Mouse (Mus musculus) neural tube, embryonic 14.5 days (tissue): ENCODE measurements around the gene Asb16. TPM values are rescaled to one million over a fixed set of nuclear protein-coding genes. Genes with fewer than 3 reads are reported as not detected.
A peak's percentile ranks its signal among the peaks of the same experiment; 100 is the strongest.

Experiments
- ATAC-seq: fragments of 200-750 bp; cut with Nextera tagmentation; 2 replicates; pipeline ENCODE4 v1.8.0; 2017; ENCODE audit warnings: low read depth, mild to moderate bottlenecking, moderate TSS enrichment, moderate library complexity
- H3K27ac ChIP-seq: fragments of 300-500 bp; sonication (generic); 2 replicates; pipeline ENCODE4 v1.5.1; 2014; ENCODE audit warnings: low read depth, mild to moderate bottlenecking, control low read depth, low read length, moderate library complexity, mixed read lengths
- H3K27me3 ChIP-seq: fragments of 300-500 bp; sonication (generic); 2 replicates; pipeline ENCODE4 v1.6.1; 2014; ENCODE audit warnings: low read length; ENCODE audit not compliant: control insufficient read depth, insufficient read depth
- H3K36me3 ChIP-seq: fragments of 300-500 bp; sonication (generic); 2 replicates; pipeline ENCODE4 v1.6.1; 2014; ENCODE audit warnings: low read length, mixed read lengths; ENCODE audit not compliant: control insufficient read depth, insufficient read depth
- H3K4me1 ChIP-seq: fragments of 300-500 bp; sonication (generic); 2 replicates; pipeline ENCODE4 v1.6.1; 2014; ENCODE audit warnings: low read length; ENCODE audit not compliant: control insufficient read depth, insufficient read depth
- H3K4me2 ChIP-seq: fragments of 300-500 bp; sonication (generic); 2 replicates; pipeline ENCODE4 v1.6.1; 2014; ENCODE audit warnings: mild to moderate bottlenecking, low read depth, low read length, control low read depth
- H3K4me3 ChIP-seq: fragments of 300-500 bp; sonication (generic); 2 replicates; pipeline ENCODE4 v1.5.1; 2014; ENCODE audit warnings: low read depth, low read length, control low read depth, mixed read lengths
- H3K9ac ChIP-seq: fragments of 300-500 bp; sonication (generic); replicated peaks from 2 replicates; pipeline ENCODE4 v1.6.1; 2014; ENCODE audit warnings: low read depth, mild to moderate bottlenecking, control low read depth, low read length, mixed read lengths
- H3K9me3 ChIP-seq: fragments of 300-500 bp; sonication (generic); 2 replicates; pipeline ENCODE4 v1.6.1; 2016; ENCODE audit warnings: low read length; ENCODE audit not compliant: control insufficient read depth
- WGBS: fragments of 180-500 bp; shearing (Covaris S2); extraction: QIAGEN DNeasy Blood & Tissue Kit; methylation state at CpG from one replicate; pipeline ENCODE4 v1.1.7; 2014; 5-methylcytosine and 5-hydroxymethylcytosine counted together
- polyA plus RNA-seq: library from polyadenylated mRNA; unstranded; fragments of >200 nt; fragmentation: Nextera tagmentation; extraction: Ambion mirVana; gene quantifications from 2 replicates; pipeline ENCODE4 v1.2.1, GENCODE M21; 2014

Asb16 gene
- polyA plus RNA-seq, 1 experiment from 2014 or later: 0.23 TPM

DNA sequence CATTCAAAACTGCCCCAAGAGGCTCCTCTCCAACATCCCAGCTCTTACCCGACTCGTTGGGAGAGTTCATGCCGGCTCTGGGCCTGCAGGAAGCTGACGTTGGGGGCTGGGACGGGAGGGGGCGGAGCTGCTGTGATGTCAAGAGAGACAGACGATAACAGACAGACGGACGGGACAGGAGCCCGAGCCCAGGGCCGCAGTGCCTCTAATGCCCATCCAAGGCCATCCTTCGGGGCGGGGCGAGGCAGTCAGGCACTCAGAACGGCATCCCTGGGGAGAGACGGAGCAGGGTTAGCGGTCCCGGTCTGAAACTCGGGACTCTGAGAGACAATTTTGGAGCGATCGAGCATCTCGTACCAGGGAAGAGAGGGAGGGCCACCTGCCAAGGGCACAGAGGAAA lies 43.9 kb upstream of the Asb16 start:
- Histone ChIP-seq H3K4me2 (peak overlapping the region; percentile 35; the same call in 1 of the 2 replicates), H3K27me3 (no peaks in the 10 kb centered on the region), H3K36me3 (0 out of 2 replicates have a peak, but pooled peaks cover 3% of the 10 kb centered on the region), H3K9me3 (no peaks in the 10 kb centered on the region), H3K4me3 (0 out of 2 replicates have a peak overlapping the region, but pooled peaks have one; percentile 7), H3K27ac (no peak overlapping the region), H3K9ac (peak overlapping the region; percentile 28; the same call in 1 of the 2 replicates), H3K4me1 (peaks cover 52% of the 10 kb centered on the region)
- 7% methylated on average over 22 of the region's 22 CpGs for WGBS
- ATAC-seq: no peak

DNA sequence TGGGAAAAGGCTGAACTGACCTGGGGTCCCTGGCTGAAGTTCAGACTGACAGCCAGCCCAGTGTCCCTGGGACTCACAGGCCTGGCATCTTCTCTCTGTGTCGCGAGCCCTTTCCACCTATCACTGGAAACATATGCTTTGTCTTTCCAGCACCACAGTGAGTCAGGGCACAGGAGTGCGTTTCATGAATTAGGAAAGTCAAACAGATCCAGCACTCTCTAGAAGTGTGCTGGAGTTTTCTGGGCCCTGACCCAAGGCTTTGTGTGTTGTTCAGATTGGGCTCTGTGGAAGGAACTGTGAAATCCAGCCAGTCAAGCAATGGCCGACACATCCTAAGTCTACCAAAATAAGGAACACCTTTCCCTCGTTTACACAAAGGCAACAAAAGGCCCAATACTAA lies 43.3 kb upstream of the Asb16 start:
- Histone ChIP-seq H3K9me3 (no peaks in the 10 kb centered on the region), H3K4me3 (no peak overlapping the region), H3K27ac (no peak overlapping the region), H3K4me1 (peaks cover 47% of the 10 kb centered on the region), H3K4me2 (peak overlapping the region; percentile 35; the same call in 1 of the 2 replicates), H3K36me3 (0 out of 2 replicates have a peak, but pooled peaks cover 3% of the 10 kb centered on the region), H3K27me3 (no peaks in the 10 kb centered on the region), H3K9ac (no peak overlapping the region)
- ATAC-seq: no peak
- 72% methylated on average over 5 of the region's 5 CpGs for WGBS

DNA sequence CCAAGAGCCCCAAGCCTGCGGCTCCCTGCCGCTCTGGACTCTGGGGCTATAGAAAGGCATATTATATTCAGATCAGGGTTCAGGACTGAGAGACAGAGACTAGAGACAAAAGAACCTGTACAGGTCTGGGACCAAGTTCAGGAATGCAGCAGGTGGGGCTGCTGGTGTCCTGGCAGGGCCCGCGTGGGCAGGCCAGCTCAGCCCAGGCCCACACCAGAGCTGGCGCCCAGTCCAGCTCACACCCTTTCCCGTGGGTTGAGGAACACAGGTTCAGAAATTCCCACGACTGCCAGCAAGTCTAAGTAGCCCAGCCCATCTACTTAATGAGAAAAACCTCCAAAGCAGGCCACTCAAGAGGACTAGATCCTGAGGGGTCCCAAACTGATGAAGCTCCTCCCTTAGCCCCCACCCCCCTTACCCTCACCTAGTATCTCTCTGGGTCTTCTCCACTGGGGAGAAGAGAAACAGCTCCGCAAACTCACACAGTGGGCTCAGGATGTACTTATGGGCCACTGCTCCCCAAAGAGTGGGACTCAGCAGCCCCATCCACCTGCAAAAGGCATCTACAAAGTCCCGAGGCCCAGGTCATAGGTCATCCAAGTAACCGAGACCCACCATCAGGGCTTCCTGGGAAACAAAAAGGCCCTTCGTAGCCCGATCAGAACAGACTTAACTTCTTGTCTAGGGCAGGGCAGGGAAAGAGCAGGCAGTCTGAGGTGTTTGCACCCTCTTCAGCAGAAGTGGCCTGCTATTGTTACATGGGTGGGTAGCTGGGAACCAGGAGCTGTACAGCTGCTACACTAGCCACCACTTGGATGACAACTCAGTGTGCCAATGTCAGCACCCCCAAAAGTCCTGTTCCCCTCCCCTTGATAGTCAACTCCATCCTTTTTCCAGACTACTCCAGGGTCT lies 42.2 kb upstream of the Asb16 start:
- no peak for ATAC-seq
- no peak overlapping the region for H3K4me3 ChIP-seq
- no peak overlapping the region; the same call in 1 of the 2 replicates for H3K9ac ChIP-seq
- H3K27ac ChIP-seq: no peak overlapping the region; the same call in 1 of the 2 replicates
- H3K36me3 ChIP-seq: no peaks in the 10 kb centered on the region
- H3K4me1 ChIP-seq: peaks cover 47% of the 10 kb centered on the region
- H3K9me3 ChIP-seq: no peaks in the 10 kb centered on the region
- peak overlapping the region; percentile 91 for H3K4me2 ChIP-seq
- H3K27me3 ChIP-seq: no peaks in the 10 kb centered on the region
- 78% methylated on average over 12 of the region's 12 CpGs for WGBS

- peak overlapping the region; percentile 86 for H3K4me3 ChIP-seq
- H3K27me3 ChIP-seq: no peaks in the 10 kb centered on the region
- H3K27ac ChIP-seq: peak overlapping the region; percentile 94
- H3K9me3 ChIP-seq: no peaks in the 10 kb centered on the region
- ATAC-seq: peak; percentile 49
- H3K9ac ChIP-seq: peak overlapping the region; percentile 94
- H3K4me1 ChIP-seq: peaks cover 47% of the 10 kb centered on the region
- WGBS: 10% methylated on average over 12 of the region's 12 CpGs
- H3K36me3 ChIP-seq: no peaks in the 10 kb centered on the region
- H3K4me2 ChIP-seq: peak overlapping the region; percentile 91
Observed at GRCm38 (mm10) chr11:102227270-102228190, 41.0 kb upstream of the Asb16 start.

GRCm38 (mm10) chr11:102228191-102228545 lies 40.4 kb upstream of the Asb16 start:
- Histone ChIP-seq H3K27me3 (no peaks in the 10 kb centered on the region), H3K9ac (peak overlapping the region; percentile 94), H3K9me3 (no peaks in the 10 kb centered on the region), H3K4me3 (peak overlapping the region; percentile 86), H3K4me2 (peak overlapping the region; percentile 91), H3K4me1 (peaks cover 47% of the 10 kb centered on the region), H3K36me3 (no peaks in the 10 kb centered on the region), H3K27ac (peak overlapping the region; percentile 94)
- 22% methylated on average over 9 of the region's 9 CpGs for WGBS
- peak; percentile 12 for ATAC-seq

GRCm38 (mm10) chr11:102228646-102229268 lies 39.8 kb upstream of the Asb16 start:
- 10% methylated on average over 7 of the region's 7 CpGs for WGBS
- peak overlapping the region; percentile 94 for H3K9ac ChIP-seq
- peak overlapping the region; percentile 91 for H3K4me2 ChIP-seq
- H3K36me3 ChIP-seq: no peaks in the 10 kb centered on the region
- peaks cover 42% of the 10 kb centered on the region for H3K4me1 ChIP-seq
- H3K27ac ChIP-seq: peak overlapping the region; percentile 94
- peak overlapping the region; percentile 86 for H3K4me3 ChIP-seq
- H3K27me3 ChIP-seq: no peaks in the 10 kb centered on the region
- H3K9me3 ChIP-seq: no peaks in the 10 kb centered on the region
- ATAC-seq: no peak

DNA sequence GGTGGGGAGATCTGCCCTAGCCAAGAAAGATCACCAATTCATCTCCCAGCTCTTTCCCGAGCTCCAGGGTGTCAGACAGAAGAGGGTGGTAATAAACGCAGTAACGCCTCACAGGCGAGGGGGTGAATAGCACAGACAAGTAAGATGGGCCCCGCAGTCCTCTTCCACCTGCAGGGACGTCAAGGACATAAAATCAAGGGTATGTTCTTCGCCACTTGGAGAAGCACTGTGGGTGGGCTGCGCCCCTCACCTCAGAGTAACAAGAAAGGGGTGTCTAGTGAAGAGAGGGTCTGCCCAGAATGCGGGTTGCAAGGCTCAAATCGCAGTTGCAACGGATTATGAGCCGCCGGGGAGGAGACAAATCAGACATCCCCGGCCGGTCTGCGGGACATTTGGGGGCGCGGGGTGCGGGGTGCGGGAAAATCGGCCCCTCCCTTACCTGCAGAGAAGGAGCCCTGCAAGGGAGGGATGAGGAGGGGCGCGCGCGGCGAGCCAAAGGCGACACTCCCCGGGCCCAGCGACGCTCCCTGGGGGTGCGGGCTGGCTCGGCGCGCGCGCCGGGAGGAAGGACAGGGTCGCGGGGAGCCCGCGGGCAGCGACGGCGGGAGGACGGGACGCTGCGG lies 39.1 kb upstream of the Asb16 start:
- WGBS: under 1% methylated on average over 25 of the region's 47 CpGs
- peak overlapping the region; percentile 94 for H3K9ac ChIP-seq
- peak overlapping the region; percentile 94 for H3K27ac ChIP-seq
- no peaks in the 10 kb centered on the region for H3K36me3 ChIP-seq
- peaks cover 39% of the 10 kb centered on the region for H3K4me1 ChIP-seq
- H3K27me3 ChIP-seq: no peaks in the 10 kb centered on the region
- ATAC-seq: peak; percentile 39
- H3K4me3 ChIP-seq: peak overlapping the region; percentile 86
- no peaks in the 10 kb centered on the region for H3K9me3 ChIP-seq
- H3K4me2 ChIP-seq: peak overlapping the region; percentile 91

DNA sequence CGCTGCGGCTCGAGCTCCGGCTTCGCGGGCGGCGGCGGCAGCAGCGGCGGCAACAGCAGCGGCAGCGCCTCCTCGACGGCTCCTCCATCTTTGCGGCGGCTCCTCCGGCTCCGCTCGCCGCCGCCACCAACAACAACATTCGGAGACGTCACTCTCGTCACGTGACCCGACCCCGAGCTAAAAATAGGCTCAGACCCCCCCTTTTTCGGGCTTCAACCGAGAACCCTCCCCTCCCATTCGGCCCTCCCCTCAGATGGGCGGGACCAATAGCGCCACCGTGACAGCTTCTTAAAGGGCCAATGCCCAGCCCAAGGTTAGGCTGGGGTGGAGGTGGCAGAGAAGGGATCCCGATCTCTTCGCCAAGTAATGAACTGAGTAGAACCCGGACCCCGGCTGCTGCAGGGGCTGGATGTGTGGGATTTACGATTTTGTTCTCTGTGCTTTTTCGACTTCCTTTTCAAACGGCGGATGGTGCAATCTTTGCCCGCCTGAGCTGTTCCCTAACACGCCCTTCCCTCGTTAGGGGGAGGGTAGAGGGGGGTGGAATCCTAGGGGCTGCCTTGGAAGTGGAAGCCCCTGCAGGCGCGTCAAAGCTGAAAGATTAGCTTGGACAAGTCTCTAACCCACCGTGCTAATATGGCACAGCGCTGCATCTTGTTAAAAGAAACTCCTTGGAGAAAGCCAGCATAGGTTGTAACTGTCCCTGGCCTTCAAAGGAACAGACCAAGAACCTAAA lies 38.4 kb upstream of the Asb16 start, which contains the start of gene Hdac5:
Gene Hdac5 (minus strand): TSS at position 161 of the 736 bp plus-strand sequence.
- peak within 1 kb of the TSS; percentile 94 for H3K9ac ChIP-seq
- peak within 1 kb of the TSS; percentile 86 for H3K4me3 ChIP-seq
- ATAC-seq: peak; percentile 88
- H3K27me3 ChIP-seq: no peaks in the 10 kb centered on the region
- H3K4me1 ChIP-seq: peaks cover 32% of the 10 kb centered on the region
- H3K9me3 ChIP-seq: no peaks in the 10 kb centered on the region
- peak within 1 kb of the TSS; percentile 91 for H3K4me2 ChIP-seq
- under 1% methylated on average over 37 of the region's 49 CpGs for WGBS
- peak within 1 kb of the TSS; percentile 94 for H3K27ac ChIP-seq
- no peaks in the 10 kb centered on the region for H3K36me3 ChIP-seq
